Mouse (Mus musculus): ENCODE measurements at regions not wholly inside any gene's neighbourhood (a gene's known extent, or its start where the extent isn't known, plus 50 kb on each side); places are given as distances from the start of the nearest gene placed in this dataset.

GRCm38 (mm10) chr2:12737140-12737539 is 186.7 kb upstream of the Pter start:
- no peak for TF ChIP-seq CTCF (IDR thresholded peaks at IDR 0.05; ENCODE audit: control insufficient read depth, insufficient read depth, low read length)
- TF ChIP-seq POLR2A (IDR thresholded peaks at IDR 0.05; ENCODE audit: borderline replicate concordance, control insufficient read depth, low read depth, low read length), result no peak
